Mouse (Mus musculus): ENCODE measurements around the gene Plxdc2. TPM values are rescaled to one million over a fixed set of nuclear protein-coding genes. Genes with fewer than 3 reads are reported as not detected.

Plxdc2 gene
- polyA plus RNA-seq, 1 experiment from 2014 or later: 29.6 TPM

- peaks cover 4% of the 10 kb centered on the region; the same call in 1 of the 2 replicates for H3K4me1 ChIP-seq
- H3K4me3 ChIP-seq: no peak overlapping the region
- no peaks in the 10 kb centered on the region for H3K27me3 ChIP-seq
- WGBS: 72% methylated on average over 1 of the region's 1 CpGs
- H3K36me3 ChIP-seq: no peaks in the 10 kb centered on the region
- no peak overlapping the region for H3K4me2 ChIP-seq
- H3K9me3 ChIP-seq: no peaks in the 10 kb centered on the region
- no peak for ATAC-seq (ENCODE audit: insufficient number of reproducible peaks, insufficient read depth, low FRiP score, low TSS enrichment, low read depth)
- no peak overlapping the region for H3K9ac ChIP-seq
- H3K27ac ChIP-seq: no peak overlapping the region
Measured at GRCm38 (mm10) chr2:16364749-16365148, 8.6 kb downstream of the Plxdc2 start.

DNA sequence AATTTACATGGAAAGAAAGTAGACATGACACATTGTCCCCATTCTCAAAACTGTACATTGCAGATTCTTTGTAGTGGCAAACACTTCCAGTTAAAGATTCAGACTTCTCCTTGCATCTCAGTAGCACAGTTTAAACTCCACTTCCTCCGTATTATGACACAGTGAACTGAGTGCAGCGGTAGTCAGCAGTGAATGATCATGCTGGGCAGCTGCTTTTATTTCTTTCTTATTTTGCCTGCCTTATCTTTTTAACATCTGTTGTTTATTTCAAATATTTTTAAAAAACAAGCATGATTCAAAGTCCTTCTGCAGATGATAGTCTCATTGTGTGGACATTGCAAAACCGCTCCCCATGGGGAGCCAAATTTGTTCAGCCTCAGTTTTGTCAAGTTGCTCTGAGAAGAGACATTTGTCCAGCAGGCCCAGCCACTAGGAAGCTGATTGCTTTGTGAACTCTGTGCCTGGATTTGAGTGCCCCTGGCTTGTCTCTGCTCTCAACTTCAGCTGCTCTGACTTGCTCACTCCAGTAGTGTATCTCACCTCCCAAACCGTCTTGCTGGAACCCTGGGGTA is 9.8 kb downstream of the Plxdc2 start:
- Histone ChIP-seq H3K9ac (no peak overlapping the region), H3K4me2 (no peak overlapping the region), H3K36me3 (no peaks in the 10 kb centered on the region), H3K4me3 (no peak overlapping the region), H3K27me3 (no peaks in the 10 kb centered on the region), H3K4me1 (peaks cover 4% of the 10 kb centered on the region; the same call in 1 of the 2 replicates), H3K27ac (no peak overlapping the region), H3K9me3 (no peaks in the 10 kb centered on the region)
- no peak for ATAC-seq (ENCODE audit: insufficient number of reproducible peaks, insufficient read depth, low FRiP score, low TSS enrichment, low read depth)
- 58% methylated on average over 4 of the region's 4 CpGs for WGBS

DNA sequence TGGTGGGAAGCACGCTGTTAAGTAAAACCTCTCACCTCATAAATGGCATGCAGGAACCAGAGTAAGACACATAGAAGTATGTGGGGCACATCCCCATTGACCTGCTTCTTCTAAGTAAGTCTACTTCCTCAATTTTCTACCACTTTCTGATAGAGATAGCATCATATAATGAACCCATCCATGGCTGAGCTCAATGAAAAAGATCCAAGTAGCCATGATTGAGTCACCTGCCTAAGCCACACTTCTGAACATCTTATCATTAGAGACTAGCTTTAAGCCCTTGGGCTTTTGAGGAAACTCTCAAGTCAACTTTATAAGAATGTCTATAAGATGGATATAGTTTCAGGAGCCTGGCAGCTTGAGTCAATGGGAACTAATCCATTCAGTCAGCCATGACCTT is 14.3 kb downstream of the Plxdc2 start:
- WGBS: 90% methylated on average over 1 of the region's 1 CpGs
- ATAC-seq (ENCODE audit: insufficient number of reproducible peaks, insufficient read depth, low FRiP score, low TSS enrichment, low read depth): no peak
- H3K4me1 ChIP-seq: no peaks in the 10 kb centered on the region
- H3K27me3 ChIP-seq: no peaks in the 10 kb centered on the region
- H3K27ac ChIP-seq: no peak overlapping the region
- H3K36me3 ChIP-seq: no peaks in the 10 kb centered on the region
- no peak overlapping the region for H3K9ac ChIP-seq
- H3K9me3 ChIP-seq: no peaks in the 10 kb centered on the region
- no peak overlapping the region for H3K4me2 ChIP-seq
- no peak overlapping the region for H3K4me3 ChIP-seq

- no peak overlapping the region for H3K9ac ChIP-seq
- H3K4me1 ChIP-seq: no peaks in the 10 kb centered on the region
- no peak overlapping the region for H3K27ac ChIP-seq
- H3K4me2 ChIP-seq: no peak overlapping the region
- H3K4me3 ChIP-seq: no peak overlapping the region
- no peaks in the 10 kb centered on the region for H3K36me3 ChIP-seq
- ATAC-seq (ENCODE audit: insufficient number of reproducible peaks, insufficient read depth, low FRiP score, low TSS enrichment, low read depth): no peak
- H3K27me3 ChIP-seq: no peaks in the 10 kb centered on the region
- H3K9me3 ChIP-seq: no peaks in the 10 kb centered on the region
Measured at GRCm38 (mm10) chr2:16374288-16374687, 18.2 kb downstream of the Plxdc2 start.

DNA sequence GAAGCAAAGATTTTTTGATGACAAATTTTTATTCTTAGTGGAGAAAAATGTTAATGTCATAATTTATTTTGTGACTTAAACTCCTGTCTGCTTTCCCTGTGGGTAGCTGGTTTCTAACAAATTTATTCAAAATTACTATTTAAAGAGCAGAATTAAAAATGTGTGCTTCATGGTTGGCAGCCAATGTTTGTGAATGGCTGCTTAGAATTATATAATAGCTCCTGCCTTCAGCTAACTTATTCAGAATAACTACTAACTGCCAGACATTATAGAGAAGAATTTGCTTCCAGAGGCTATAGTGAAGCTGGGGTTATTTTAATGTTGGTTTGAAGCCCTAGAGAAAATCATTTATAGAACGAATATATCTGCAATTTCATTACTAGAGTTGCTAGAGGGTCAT is 30.1 kb downstream of the Plxdc2 start:
- ATAC-seq (ENCODE audit: insufficient number of reproducible peaks, insufficient read depth, low FRiP score, low TSS enrichment, low read depth): no peak
- Histone ChIP-seq H3K4me1 (no peaks in the 10 kb centered on the region), H3K4me2 (no peak overlapping the region), H3K4me3 (no peak overlapping the region), H3K27me3 (no peaks in the 10 kb centered on the region), H3K9ac (no peak overlapping the region), H3K27ac (no peak overlapping the region), H3K36me3 (no peaks in the 10 kb centered on the region), H3K9me3 (no peaks in the 10 kb centered on the region)
- WGBS: 72% methylated on average over 1 of the region's 1 CpGs

- no peak overlapping the region for H3K4me3 ChIP-seq
- H3K9me3 ChIP-seq: no peaks in the 10 kb centered on the region
- no peak for ATAC-seq (ENCODE audit: insufficient number of reproducible peaks, insufficient read depth, low FRiP score, low TSS enrichment, low read depth)
- no peak overlapping the region for H3K4me2 ChIP-seq
- H3K9ac ChIP-seq: no peak overlapping the region
- no peaks in the 10 kb centered on the region for H3K27me3 ChIP-seq
- H3K27ac ChIP-seq: no peak overlapping the region
- no peaks in the 10 kb centered on the region for H3K36me3 ChIP-seq
- no peaks in the 10 kb centered on the region for H3K4me1 ChIP-seq
Measured at GRCm38 (mm10) chr2:16386692-16387091, 30.6 kb downstream of the Plxdc2 start.

DNA sequence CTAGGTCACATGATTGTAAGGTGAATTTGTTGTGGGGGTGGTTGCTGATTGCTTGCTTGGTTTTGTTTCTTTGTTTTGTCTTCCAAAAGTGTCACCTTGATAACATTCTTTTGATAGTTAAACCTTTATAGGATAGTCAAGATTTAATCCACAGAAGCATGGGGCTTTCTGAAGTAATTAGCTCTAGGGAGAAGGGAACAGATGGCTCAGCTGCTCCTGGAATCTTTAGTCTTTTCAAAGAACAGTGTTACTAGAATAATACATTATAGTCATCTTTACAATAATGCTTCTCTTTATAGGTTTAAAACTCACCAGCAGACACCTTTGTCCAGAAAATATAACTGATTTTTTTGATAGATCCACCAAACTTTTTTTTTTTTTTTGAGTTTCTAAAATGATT is 31.7 kb downstream of the Plxdc2 start:
- Histone ChIP-seq H3K4me1 (no peaks in the 10 kb centered on the region), H3K9me3 (no peaks in the 10 kb centered on the region), H3K4me3 (no peak overlapping the region), H3K4me2 (no peak overlapping the region), H3K36me3 (no peaks in the 10 kb centered on the region), H3K9ac (no peak overlapping the region), H3K27me3 (no peaks in the 10 kb centered on the region), H3K27ac (no peak overlapping the region)
- ATAC-seq (ENCODE audit: insufficient number of reproducible peaks, insufficient read depth, low FRiP score, low TSS enrichment, low read depth): no peak

DNA sequence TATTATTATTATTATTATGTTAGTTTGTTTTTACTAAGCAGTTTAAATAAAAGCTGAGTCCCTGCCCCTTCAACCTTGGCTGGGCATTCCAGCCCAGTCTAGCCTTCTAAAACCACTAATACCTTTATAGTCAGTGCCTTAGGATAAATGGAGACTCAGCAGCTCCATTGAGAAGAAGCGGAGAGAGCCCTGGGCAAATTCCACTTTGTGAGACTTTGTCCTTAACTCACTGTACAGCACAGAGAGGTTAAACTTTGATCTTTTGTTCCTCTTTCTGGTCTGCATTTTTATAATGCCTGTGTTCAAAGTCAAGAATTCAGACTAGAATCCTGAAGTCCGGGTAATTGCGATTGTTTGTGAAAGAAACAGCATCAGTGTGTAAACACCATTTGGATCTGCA is 41.4 kb downstream of the Plxdc2 start:
- H3K4me3 ChIP-seq: no peak overlapping the region
- H3K9ac ChIP-seq: no peak overlapping the region
- no peaks in the 10 kb centered on the region for H3K36me3 ChIP-seq
- no peaks in the 10 kb centered on the region for H3K4me1 ChIP-seq
- WGBS: 67% methylated on average over 3 of the region's 3 CpGs
- H3K27ac ChIP-seq: no peak overlapping the region
- no peak overlapping the region for H3K4me2 ChIP-seq
- no peaks in the 10 kb centered on the region for H3K9me3 ChIP-seq
- no peak for ATAC-seq (ENCODE audit: insufficient number of reproducible peaks, insufficient read depth, low FRiP score, low TSS enrichment, low read depth)
- no peaks in the 10 kb centered on the region for H3K27me3 ChIP-seq

- WGBS: 89% methylated on average over 1 of the region's 1 CpGs
- Histone ChIP-seq H3K36me3 (no peaks in the 10 kb centered on the region), H3K27me3 (no peaks in the 10 kb centered on the region), H3K4me3 (no peak overlapping the region), H3K9me3 (no peaks in the 10 kb centered on the region), H3K4me2 (no peak overlapping the region), H3K4me1 (no peaks in the 10 kb centered on the region), H3K9ac (no peak overlapping the region), H3K27ac (no peak overlapping the region)
- ATAC-seq (ENCODE audit: insufficient number of reproducible peaks, insufficient read depth, low FRiP score, low TSS enrichment, low read depth): no peak
Measured at GRCm38 (mm10) chr2:16398006-16398405, 41.9 kb downstream of the Plxdc2 start.

DNA sequence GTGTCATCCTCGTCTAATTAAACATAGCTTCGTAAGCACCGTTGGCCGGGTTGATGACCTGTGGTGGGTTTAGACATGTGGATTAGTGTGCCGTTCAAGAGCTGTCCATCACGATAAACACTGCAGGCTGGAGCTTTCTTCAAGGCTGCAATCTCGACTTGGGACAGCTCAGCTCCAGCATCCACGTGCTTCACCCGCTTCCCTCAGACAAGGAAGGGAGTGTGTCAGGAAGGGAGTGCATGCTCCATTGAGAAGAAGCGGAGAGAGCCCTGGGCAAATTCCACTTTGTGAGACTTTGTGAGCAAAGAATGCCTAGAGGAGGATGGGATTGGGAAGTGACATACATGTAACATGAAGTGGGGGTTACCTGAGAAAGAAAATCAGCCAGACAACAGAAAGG is 42.8 kb downstream of the Plxdc2 start:
- 54% methylated on average over 10 of the region's 10 CpGs for WGBS
- Histone ChIP-seq H3K36me3 (no peaks in the 10 kb centered on the region), H3K4me1 (no peaks in the 10 kb centered on the region), H3K9me3 (no peaks in the 10 kb centered on the region), H3K4me3 (no peak overlapping the region), H3K9ac (no peak overlapping the region), H3K27me3 (no peaks in the 10 kb centered on the region), H3K27ac (no peak overlapping the region), H3K4me2 (no peak overlapping the region)
- ATAC-seq (ENCODE audit: insufficient number of reproducible peaks, insufficient read depth, low FRiP score, low TSS enrichment, low read depth): no peak

- no peak overlapping the region for H3K4me2 ChIP-seq
- no peak overlapping the region for H3K9ac ChIP-seq
- H3K27me3 ChIP-seq: no peaks in the 10 kb centered on the region
- no peak for ATAC-seq (ENCODE audit: insufficient number of reproducible peaks, insufficient read depth, low FRiP score, low TSS enrichment, low read depth)
- H3K27ac ChIP-seq: no peak overlapping the region
- H3K4me3 ChIP-seq: no peak overlapping the region
- H3K9me3 ChIP-seq: no peaks in the 10 kb centered on the region
- H3K4me1 ChIP-seq: no peaks in the 10 kb centered on the region
- no peaks in the 10 kb centered on the region for H3K36me3 ChIP-seq
- WGBS: 60% methylated on average over 2 of the region's 2 CpGs
Measured at GRCm38 (mm10) chr2:16406508-16406907, 50.4 kb downstream of the Plxdc2 start.

GRCm38 (mm10) chr2:16414340-16414976 is 58.4 kb downstream of the Plxdc2 start:
- ATAC-seq (ENCODE audit: insufficient number of reproducible peaks, insufficient read depth, low FRiP score, low TSS enrichment, low read depth): no peak
- WGBS: 58% methylated on average over 3 of the region's 3 CpGs

More at GRCm38 (mm10) chr2:16414340-16414976, 58.4 kb downstream of the Plxdc2 start:
- H3K27ac ChIP-seq: no peak overlapping the region
- H3K9me3 ChIP-seq: no peaks in the 10 kb centered on the region
- no peaks in the 10 kb centered on the region for H3K27me3 ChIP-seq
- no peak overlapping the region for H3K4me3 ChIP-seq
- H3K4me2 ChIP-seq: no peak overlapping the region
- H3K9ac ChIP-seq: no peak overlapping the region
- no peaks in the 10 kb centered on the region for H3K36me3 ChIP-seq
- H3K4me1 ChIP-seq: no peaks in the 10 kb centered on the region
